Mouse (Mus musculus) lung, postnatal 10 days (tissue): ENCODE measurements around the gene Nrxn1.

Experiments used
- DNase-seq: peaks from one replicate; pipeline ENCODE4 v3.0.0; 2021

Gene Nrxn1

DNA sequence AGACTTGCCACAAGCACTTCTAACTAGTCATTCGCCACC lies at the start of gene Nrxn1:
Gene Nrxn1 (minus strand): TSS at position 30 of the 39 bp plus-strand sequence.
- DNase-seq: no peak

DNA sequence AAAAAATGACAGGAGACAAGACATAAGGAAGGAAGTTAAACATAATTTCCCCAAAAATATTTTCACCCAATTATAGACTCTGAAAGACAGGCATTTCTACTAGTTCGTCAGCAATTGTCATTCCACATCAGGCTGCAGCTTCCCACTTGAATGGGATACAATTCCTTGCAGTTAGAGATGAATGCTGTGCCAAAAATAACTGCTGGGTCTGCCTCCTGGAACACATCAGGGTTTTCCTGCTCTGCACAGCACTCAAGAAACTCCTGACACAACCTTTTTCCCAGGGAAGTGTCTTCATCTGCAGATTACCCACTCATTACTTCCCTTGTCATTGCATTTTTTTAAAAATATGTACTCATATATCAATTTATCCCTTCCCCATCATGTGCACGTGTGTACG lies 44.0 kb upstream of the Nrxn1 start:
- no peak for DNase-seq

DNA sequence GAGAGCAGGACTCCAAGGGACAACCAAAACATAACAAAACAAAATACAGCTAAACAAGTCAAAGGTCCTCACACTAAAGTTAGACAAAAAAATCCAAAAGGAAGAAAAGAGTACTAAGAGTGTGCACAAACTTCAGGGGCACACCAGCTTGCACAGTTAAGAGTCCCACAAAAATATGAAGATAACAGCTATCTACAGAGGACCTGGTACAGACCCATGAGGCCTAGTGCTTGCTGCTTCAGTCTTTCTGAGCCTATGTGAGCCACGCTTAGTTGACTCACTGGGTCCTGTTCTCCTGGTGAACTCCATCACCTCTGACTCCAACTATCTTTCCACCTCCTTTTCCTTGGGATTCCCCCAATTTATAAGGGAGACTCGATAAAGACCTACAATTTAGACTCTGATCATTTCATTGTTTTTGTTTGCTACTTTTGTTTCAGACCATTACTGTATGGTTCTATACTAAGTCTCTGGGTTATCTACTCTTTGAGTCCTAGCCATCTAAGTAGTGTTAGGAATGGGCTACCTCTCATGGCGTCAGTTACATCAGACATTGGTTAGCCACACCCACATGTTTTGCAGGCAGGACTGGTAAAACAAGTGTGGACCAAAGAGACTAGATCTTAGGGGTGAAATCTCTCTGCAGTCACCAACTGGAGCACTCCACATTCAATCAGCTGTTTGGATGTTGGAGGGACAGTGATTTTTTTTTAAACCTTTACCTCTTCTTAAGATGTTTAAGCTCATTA lies 20.2 kb upstream of the Nrxn1 start:
- DNase-seq: no peak

DNA sequence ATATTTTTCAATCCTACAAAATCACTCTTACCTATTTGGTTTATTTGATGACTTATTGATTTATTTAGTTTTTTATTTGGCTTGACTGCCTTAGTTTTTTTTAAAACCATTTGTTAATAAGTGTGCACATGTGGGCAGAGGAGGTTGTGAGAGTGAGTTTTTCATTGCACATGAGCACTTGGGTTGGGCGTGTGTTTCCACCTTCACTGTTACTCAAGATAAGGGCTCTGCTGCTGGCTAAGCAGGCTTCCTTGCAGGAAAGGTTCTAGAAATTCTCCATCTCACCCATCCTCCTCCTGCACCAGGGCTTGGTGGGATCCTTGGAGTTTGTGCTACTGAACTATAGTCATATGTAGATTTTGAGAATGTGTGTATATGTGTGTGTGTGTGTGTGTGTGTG lies 19.2 kb upstream of the Nrxn1 start:
- no peak for DNase-seq

DNA sequence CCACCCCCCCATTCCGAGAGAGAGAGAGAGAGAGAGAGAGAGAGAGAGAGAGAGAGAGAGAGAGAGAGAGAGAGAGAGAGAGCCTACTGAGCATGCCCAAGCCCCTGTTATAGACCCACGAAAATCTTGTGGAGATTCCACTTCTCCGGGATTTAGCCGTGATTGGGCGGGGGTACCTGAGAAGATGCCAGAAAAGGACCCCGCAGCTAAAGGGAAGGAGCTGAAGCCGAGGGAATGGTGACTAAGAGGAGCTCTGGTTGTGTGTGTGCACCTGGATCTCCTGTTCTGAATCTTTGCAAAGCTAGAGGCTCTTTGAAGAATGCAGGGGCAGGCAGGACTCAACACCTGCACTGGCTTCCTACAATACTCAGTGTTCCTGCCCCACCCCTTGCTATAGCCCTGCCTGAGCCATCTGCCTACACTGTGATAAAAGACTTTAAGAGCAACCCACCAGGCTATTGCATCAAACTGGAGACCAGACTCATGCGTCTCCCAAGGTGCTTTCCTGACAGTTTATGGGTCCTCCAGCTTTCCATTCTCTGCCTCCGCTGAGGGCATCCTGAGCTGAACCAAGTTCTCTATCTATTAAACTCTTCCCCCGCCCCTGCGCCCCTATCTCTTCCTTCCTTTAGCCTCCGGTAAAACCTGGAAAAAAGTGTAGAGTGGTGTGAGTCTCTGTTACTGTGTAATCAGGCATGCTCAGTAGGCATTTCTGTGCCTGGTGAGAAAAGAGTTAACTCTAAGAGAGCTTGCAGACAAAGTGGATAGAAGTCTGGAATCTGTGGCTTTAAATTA lies 407 bp upstream of the Nrxn1 start:
- DNase-seq: no peak

DNA sequence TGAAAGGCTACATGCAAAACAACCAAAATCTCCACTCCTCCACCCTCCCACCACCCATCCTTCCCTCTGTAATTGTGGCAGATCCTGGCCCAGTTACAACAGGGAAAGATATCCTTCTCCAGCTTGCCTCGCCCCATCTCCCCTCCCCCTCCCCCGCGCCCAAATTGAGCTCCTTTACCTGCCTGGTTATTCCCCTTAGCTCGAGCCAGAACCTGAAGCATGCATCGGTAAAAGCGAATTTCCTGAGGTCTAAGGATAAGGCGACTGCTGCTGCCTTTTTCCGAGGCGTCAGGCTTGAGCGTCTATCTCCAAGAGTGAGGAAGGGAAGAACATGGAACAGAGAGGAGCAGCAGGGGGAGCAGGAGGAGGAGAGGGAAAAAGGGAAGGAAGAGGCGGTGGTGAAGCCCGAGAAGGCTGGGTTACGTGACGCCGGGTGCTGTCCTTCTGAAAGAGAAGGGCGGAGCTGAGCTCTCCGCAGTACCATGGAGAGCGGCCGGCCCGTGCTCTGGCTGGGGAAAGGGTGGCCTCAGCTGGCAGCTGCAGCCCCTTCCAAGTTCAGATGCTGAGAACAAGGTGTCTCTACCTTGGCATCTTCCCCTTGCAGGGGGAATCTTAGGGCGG lies 340 bp downstream of the Nrxn1 start:
- DNase-seq: peak; percentile 69

DNA sequence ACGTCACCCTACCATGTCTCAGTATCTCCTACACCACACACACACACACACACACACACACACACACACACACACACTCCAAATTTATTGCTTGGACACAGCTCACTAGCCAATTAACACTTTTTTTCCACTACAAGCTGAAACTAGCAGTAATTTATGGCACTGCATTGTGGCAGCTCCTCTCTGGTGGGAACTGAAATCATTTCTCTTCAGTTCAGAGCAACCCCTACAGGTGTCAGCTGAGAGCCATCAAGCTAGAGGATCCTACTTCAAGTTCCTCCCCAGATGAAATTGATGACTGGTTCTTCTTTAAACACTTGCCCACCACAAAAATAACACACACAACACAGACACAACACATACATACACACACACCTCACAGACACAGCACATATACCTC lies 2.2 kb downstream of the Nrxn1 start:
- DNase-seq: no peak

DNA sequence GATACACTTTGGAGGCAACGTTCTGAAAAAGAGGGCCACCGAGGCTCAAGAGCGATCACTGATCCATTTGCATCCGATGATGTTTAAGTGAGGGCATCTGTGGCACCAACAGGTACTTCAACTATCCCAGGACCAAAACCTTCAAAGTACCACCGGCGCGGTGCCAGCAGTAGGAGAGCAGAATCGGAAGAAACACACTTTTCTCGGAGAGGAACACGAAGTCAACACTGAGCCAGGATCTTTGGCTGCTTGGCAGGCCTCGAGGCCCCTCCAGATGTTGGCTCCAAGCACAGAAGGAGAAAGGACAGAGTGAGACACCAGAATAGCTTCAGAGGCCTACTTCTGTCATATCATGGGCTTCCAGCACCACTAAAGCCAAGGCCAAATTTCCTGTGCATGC lies 3.9 kb downstream of the Nrxn1 start:
- no peak for DNase-seq

DNA sequence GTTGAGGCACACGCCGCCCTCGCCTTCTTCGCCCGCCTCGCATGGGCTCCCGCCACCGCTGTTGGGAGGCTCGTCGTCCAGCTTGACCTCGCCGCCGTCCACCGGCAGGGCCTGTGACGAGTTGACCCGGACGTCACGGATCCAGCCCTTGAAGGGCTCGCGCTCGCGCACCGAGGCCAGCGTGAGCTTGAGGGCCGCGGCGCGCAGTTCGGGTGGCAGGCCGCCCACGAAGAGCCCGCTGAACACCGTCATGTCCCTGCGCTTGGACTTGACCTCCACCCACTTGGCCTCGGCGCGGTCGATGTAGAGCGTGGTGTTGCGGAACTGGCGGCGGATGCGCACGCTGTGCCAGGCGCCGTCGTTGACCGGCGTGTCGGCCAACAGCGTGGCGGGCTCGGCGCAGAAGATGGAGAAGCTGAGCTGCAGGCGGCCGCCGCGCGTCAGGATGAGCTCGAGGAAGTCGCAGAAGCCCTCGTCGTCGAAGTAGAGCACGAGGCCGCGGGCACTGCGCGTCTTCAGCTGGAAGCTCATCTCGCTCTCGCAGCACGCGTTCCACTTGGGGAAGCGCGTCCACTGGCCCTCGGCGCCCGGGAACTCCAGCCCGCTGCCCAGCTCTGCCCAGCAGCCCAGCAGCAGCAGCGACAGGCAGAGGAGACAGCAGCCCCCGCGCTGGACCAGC lies 4.7 kb downstream of the Nrxn1 start:
- DNase-seq: no peak

DNA sequence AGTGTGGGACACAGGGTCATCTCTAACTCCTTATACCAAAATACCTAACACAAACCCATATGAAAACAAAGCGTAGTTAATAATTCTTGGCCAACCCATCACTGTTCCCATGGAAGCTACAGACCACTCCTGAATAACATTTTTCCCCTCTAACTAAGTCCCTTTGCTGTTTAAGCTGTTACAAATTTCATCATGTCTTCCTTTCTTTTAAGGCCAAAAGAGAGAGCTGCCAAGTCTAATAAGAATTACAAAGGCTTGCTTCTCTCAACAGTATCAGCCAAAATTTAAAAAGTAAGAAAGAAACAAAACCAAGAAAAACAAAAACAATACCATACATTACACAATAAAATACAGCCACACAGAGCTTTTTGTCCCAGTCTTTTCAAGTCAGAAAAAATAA lies 6.5 kb downstream of the Nrxn1 start:
- no peak for DNase-seq

DNA sequence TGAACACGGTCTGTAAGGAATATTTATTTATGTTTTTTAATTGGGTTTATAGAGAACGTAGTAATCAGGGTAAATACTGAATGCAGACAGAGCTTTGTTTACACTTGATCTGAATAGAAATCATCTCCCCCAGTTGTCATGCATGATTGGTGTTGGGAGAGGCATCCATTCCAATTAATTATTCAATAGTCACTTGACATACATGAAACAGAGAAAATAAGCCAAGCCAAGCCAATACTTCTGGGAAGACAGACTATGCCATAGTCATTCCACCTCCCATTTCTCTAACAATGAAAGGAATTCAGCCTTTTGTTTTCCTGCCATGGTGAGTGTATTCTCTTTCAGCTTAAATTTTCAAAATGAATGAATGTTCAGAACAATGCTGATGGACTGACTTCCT lies 7.5 kb downstream of the Nrxn1 start:
- no peak for DNase-seq

DNA sequence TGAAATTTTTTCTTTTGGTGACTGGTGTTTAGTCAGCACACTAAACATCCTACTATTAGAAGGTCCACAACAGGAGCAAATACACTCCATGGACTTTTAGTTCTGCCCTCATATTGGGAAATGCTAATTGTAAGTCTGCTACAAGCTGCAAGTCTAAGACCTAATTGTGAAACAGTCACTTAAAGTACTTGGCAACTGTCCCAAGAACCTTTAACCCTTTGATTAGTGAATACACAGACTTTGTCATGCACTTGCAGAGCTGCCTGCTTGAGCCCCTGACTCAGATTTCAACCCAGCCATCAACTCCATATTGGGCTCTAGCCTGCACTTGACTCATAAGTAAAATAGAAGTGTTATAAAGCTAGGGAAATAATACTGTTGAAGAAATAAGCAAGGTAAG lies 13.8 kb downstream of the Nrxn1 start:
- no peak for DNase-seq

DNA sequence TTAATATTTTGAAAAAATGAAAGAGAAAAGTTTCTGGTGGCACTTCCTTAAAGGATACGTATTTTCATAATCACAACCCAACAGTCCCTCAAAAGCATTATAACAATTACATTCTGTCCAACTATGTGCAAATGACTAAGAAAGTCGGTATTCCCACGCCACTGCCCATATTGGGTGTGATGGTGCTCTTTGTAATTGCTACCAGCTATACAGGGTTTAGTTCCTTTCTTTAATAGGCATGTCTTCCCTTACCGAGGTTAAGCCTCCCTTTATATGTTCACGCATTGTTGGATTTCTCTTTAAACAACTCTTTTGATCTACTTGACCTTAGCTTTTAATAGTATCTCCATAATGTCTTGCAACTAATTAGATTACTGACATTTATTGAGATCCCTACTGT lies 18.1 kb downstream of the Nrxn1 start:
- DNase-seq: no peak

DNA sequence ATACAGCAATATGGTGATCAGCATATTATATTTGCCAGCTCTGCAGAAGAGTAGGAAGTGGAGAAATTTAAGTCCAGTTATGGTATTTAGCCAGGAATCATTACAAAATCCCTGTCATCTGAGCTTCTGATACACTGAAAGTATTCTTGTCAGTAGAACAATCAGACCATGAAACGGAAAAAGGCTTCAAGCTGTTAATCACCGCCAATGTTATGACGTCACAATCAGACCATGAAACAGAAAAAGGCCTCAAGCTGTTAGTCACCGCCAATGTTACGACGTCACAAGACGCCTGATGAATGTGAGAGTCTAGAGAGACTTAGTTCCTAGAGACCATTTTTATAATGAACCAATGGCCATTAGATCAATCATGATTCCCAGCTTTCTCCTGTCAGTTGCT lies 59.4 kb downstream of the Nrxn1 start:
- DNase-seq: no peak

DNA sequence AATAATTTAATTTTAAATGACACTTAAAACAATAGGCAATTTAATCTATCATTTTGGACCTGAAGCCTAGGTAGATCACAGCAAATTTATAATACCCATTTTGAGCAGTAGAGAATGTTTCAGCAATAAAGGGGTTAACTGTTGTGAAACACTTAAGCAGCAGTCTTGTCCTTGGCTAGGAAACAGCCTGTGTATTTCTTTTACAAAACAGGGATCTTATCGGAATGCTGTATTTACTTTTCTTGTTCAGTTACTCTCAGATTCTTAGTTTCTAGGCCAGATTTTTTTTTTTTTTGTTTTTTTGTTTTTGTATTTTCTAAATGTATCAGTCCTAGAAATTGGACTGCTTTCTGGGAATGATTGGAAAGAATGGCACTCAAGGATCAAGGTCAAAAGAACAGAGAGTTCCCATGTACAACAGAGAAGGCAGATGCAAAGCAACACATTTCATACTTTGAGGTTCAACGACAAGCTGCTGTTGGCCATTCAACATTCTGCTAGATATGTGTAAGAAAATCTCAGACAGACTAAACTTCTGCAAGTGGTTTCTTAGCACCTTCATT lies 67.7 kb downstream of the Nrxn1 start:
- DNase-seq: peak; percentile 6

DNA sequence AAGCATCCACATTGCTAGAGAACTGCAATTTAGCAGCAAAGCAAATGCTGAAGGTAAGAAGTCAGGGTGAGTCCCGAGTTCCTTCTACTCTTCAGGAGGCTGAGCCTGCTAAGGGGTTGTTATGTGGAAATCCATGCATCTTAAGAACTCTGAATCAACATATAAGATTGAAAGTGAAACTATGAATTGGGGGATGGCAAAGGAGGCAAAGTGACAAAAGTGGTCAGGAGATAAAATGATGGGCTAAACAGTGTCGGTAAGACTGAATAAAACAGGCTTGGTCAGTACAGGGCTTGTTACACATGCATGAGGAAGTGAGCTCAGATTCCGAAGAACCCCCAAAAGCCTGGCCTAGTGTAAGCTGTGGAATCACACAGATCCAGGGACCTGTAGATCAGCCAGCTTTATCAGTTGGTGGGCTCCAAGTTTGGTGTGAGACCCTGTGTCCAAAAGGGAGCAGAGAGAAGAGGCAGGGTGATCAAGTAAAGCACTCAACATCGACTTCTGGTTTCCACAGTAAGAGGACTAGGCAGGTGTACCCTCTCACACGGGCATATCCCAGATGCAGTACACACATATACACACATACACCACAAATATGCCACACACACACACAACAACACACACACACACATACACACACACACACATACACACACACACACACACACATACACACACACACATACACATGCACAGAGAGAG lies 85.3 kb downstream of the Nrxn1 start:
- no peak for DNase-seq

DNA sequence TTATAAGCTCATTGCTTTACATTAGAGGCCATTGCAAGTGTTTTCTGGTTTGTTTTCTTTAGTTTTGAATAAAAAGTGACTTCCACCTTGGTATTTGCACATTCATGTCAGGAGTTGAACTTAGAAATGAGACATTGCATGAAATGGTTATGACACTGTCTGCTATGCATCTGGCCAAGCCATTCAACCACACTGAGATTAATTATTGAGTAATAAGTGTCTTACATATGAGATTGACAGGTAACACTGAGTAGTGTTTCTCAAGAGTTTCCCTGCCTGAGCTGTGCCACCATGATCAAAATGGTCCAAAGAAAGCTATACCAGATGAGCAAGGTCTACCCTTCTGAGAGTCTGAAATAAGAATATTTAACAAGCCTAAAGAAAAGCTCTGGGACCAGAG lies 92.5 kb downstream of the Nrxn1 start:
- no peak for DNase-seq

DNA sequence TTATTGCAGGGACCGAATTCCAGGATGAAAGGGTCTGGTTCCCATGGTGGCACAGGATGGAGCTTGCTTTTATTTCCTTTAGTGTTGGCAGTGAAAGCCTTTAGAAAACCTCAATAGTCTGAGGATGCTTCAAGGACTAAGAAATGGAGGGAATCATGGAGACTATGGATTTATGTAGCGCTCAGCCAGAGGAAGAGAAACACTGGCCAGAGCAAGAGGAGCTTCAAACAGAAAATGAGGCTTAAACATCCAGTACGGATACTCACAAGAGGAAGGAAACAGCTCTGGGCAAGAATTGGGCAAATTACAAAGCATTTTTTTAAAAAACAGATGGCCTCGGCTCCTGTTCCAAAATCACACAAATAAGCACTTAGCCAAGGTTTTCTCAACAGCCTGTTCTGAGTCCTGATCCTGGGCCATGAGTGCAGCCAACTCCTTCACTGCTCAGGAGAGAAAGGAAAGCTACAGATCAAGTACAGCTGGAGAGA lies 93.2 kb downstream of the Nrxn1 start:
- DNase-seq: peak; percentile 1

DNA sequence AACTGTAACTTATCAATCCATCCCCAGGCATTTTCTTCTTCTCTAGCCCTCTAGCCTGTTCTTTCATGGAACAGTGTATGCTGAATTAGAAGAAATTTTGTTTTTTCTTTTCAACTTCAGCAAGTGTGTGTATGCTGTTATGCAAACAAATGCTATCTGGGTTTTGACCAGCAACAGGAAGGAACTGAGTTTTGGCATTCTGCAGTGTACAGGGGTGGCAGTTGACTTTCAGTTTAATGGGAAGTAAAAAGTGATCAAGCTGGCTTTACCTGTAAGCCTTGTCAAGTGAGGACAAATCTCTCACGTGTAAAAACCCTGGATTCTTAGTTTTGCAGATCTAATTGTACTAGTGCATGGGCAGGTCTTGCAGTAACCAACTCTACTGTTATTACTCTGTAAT lies 95.2 kb downstream of the Nrxn1 start:
- DNase-seq: no peak

DNA sequence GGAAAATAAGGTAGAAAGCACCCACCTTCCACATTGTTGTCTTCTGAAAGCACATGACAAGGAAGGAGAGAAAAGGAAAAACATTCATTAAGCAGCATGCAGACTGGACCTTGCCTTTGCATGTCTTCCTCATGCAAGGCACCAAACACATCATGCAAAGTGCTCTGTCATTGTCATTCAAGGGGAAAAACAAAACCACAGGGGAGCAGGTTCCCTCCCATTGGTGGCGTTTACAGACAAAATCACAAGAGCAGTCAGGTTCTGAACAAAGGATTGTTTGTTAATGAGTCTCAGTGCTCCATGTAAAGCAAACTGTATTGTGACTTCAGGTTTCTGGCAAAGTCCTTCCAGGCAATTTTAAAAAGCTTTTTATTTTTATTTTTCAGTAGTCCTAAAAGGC lies 97.4 kb downstream of the Nrxn1 start:
- no peak for DNase-seq

DNA sequence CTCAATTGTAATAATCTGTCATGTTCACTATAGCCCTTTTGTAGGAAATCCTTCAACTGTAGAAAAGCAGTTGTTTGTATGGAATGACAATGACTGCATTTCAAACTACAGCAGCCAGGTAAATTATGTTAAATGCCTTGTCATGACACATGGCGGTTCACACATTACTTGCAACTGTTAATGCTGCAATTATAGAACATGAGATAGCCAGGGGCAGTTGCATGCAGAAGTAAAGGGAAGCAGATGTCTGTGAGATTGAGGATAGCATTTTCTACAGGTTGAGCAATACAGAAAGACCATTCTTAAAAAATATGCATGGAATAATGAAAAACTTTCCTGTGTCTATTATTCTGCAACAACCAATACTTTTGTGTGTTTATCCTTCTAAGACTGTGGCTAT lies 98.6 kb downstream of the Nrxn1 start:
- DNase-seq: no peak

DNA sequence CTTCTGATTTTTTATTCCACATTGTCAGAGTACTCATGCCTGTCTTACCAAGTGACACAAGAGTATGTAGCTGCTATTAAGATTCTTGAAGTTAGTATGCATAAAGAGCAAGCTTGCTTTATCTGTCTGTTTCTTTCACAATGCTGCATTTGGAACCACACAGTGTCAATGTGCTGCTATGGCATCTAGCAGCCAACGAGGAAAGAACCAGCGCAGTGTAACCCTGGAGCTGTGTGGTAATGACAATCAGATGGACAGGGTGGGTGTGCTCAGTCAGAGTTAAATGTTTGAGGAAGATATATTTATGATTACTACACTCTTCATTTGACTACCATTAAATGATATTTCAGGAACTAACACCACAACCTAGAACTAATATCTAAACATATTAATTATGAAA lies 102.1 kb downstream of the Nrxn1 start:
- no peak for DNase-seq

DNA sequence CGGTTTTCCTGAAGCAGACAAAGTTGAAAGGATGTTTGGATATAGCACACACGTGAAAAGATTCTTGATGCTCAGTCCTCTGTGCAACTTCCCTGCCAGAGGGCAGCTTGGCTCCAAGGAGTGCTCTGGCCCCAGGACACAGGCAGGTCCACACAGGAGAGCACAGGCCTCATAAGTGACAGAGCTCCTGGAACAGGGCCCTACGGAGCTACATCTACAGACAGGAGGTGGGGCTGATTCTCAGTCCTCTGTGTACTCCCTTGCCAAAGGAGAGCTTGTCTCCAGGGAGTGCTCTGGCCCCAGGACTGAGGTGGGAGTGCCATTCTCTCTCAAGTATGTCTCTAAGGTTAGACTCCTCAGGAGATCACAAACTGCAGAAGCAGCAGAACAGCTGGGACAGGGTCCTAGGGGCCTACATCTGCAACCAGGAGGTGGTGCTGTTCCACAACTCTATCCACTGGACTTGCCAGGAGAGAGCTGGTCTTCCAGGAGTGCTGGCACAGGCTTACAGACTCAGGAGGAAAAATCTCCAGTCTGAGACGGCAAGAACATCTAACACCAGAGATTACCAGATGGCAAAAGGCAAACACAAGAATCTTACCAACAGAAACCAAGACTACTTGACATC lies 129.9 kb downstream of the Nrxn1 start:
- peak; percentile 14 for DNase-seq
